Mouse (Mus musculus): ENCODE results near the gene Poc1b. TPM values are rescaled to one million over a fixed set of nuclear protein-coding genes. Genes with fewer than 3 reads are reported as not detected.

The Poc1b gene
- polyA plus RNA-seq, 2 experiments, result 23.4 to 25.3 TPM

- Histone ChIP-seq H3K4me1 (ENCODE audit: control insufficient read depth, insufficient read depth, low read length) (peaks cover 8% of the 10 kb centered on the region), H3K9ac (ENCODE audit: low read depth, low read length, severe bottlenecking) (no peak overlapping the region), H3K36me3 (ENCODE audit: control insufficient read depth, insufficient read depth, low read length) (no peaks in the 10 kb centered on the region), H3K4me3 (replicated peaks; ENCODE audit: low read length) (no peak overlapping the region), H3K9me3 (ENCODE audit: control insufficient read depth, low read length) (no peaks in the 10 kb centered on the region), H3K4me2 (replicated peaks; ENCODE audit: low read depth, low read length, severe bottlenecking) (no peak overlapping the region), H3K27ac (replicated peaks; ENCODE audit: low read depth, low read length) (no peak overlapping the region), H3K27me3 (ENCODE audit: control insufficient read depth, insufficient read depth, low read length) (no peaks in the 10 kb centered on the region)
- no peak for DNase-seq (ENCODE audit: low spot score)
- no peak for TF ChIP-seq POLR2A (IDR thresholded peaks at IDR 0.05; ENCODE audit: borderline replicate concordance, extremely low read depth, insufficient read depth, insufficient read length)
- no peak for ATAC-seq (ENCODE audit: low FRiP score, low read depth)
- WGBS, result 91% methylated on average over 8 of the region's 8 CpGs
Observed at GRCm38 (mm10) chr10:99234336-99234735, 127.5 kb downstream of the Poc1b start.

GRCm38 (mm10) chr10:99235081-99235480 lies 128.2 kb downstream of the Poc1b start:
- Histone ChIP-seq H3K36me3 (ENCODE audit: control insufficient read depth, insufficient read depth, low read length) (no peaks in the 10 kb centered on the region), H3K4me3 (replicated peaks; ENCODE audit: low read length) (no peak overlapping the region), H3K4me1 (ENCODE audit: control insufficient read depth, insufficient read depth, low read length) (0 out of 2 replicates have a peak, but pooled peaks cover 7% of the 10 kb centered on the region), H3K27ac (replicated peaks; ENCODE audit: low read depth, low read length) (no peak overlapping the region), H3K9ac (ENCODE audit: low read depth, low read length, severe bottlenecking) (no peak overlapping the region), H3K4me2 (replicated peaks; ENCODE audit: low read depth, low read length, severe bottlenecking) (no peak overlapping the region), H3K27me3 (ENCODE audit: control insufficient read depth, insufficient read depth, low read length) (no peaks in the 10 kb centered on the region), H3K9me3 (ENCODE audit: control insufficient read depth, low read length) (no peaks in the 10 kb centered on the region)
- DNase-seq (ENCODE audit: low spot score), result no peak
- TF ChIP-seq POLR2A (IDR thresholded peaks at IDR 0.05; ENCODE audit: borderline replicate concordance, extremely low read depth, insufficient read depth, insufficient read length), result no peak
- WGBS, result 90% methylated on average over 9 of the region's 9 CpGs
- ATAC-seq (ENCODE audit: low FRiP score, low read depth), result no peak

GRCm38 (mm10) chr10:99237205-99237832 lies 130.5 kb downstream of the Poc1b start:
- Histone ChIP-seq H3K27ac (replicated peaks; ENCODE audit: low read depth, low read length) (0 out of 2 replicates have a peak overlapping the region, but pooled peaks have one; percentile 8), H3K9ac (ENCODE audit: low read depth, low read length, severe bottlenecking) (no peak overlapping the region), H3K4me1 (ENCODE audit: control insufficient read depth, insufficient read depth, low read length) (peaks cover 10% of the 10 kb centered on the region; the same call in 1 of the 2 replicates), H3K4me2 (replicated peaks; ENCODE audit: low read depth, low read length, severe bottlenecking) (no peak overlapping the region), H3K27me3 (ENCODE audit: control insufficient read depth, insufficient read depth, low read length) (no peaks in the 10 kb centered on the region), H3K9me3 (ENCODE audit: control insufficient read depth, low read length) (no peaks in the 10 kb centered on the region), H3K4me3 (replicated peaks; ENCODE audit: low read length) (no peak overlapping the region), H3K36me3 (ENCODE audit: control insufficient read depth, insufficient read depth, low read length) (no peaks in the 10 kb centered on the region)
- no peak for DNase-seq (ENCODE audit: low spot score)
- no peak for TF ChIP-seq POLR2A (IDR thresholded peaks at IDR 0.05; ENCODE audit: borderline replicate concordance, extremely low read depth, insufficient read depth, insufficient read length)
- 74% methylated on average over 11 of the region's 11 CpGs for WGBS
- no peak for ATAC-seq (ENCODE audit: low FRiP score, low read depth)

- DNase-seq (ENCODE audit: low spot score) (peak; percentile 13), ATAC-seq (ENCODE audit: low FRiP score, low read depth) (no peak)
- 37% methylated on average over 11 of the region's 11 CpGs for WGBS
- no peaks in the 10 kb centered on the region for H3K36me3 ChIP-seq (ENCODE audit: control insufficient read depth, insufficient read depth, low read length)
- H3K4me1 ChIP-seq (ENCODE audit: control insufficient read depth, insufficient read depth, low read length), result peaks cover 19% of the 10 kb centered on the region; the same call in 1 of the 2 replicates
- no peak overlapping the region for H3K9ac ChIP-seq (ENCODE audit: low read depth, low read length, severe bottlenecking)
- H3K27ac ChIP-seq (replicated peaks; ENCODE audit: low read depth, low read length), result no peak overlapping the region
- TF ChIP-seq POLR2A (IDR thresholded peaks at IDR 0.05; ENCODE audit: borderline replicate concordance, extremely low read depth, insufficient read depth, insufficient read length), result no peak
- no peaks in the 10 kb centered on the region for H3K9me3 ChIP-seq (ENCODE audit: control insufficient read depth, low read length)
- H3K4me2 ChIP-seq (replicated peaks; ENCODE audit: low read depth, low read length, severe bottlenecking), result no peak overlapping the region
- H3K4me3 ChIP-seq (replicated peaks; ENCODE audit: low read length), result no peak overlapping the region
- no peaks in the 10 kb centered on the region for H3K27me3 ChIP-seq (ENCODE audit: control insufficient read depth, insufficient read depth, low read length)
Observed at GRCm38 (mm10) chr10:99238537-99238936, 131.7 kb downstream of the Poc1b start.

GRCm38 (mm10) chr10:99241284-99241828 lies 134.5 kb downstream of the Poc1b start:
- Histone ChIP-seq H3K4me3 (replicated peaks; ENCODE audit: low read length) (no peak overlapping the region), H3K4me2 (replicated peaks; ENCODE audit: low read depth, low read length, severe bottlenecking) (no peak overlapping the region), H3K9me3 (ENCODE audit: control insufficient read depth, low read length) (no peaks in the 10 kb centered on the region), H3K4me1 (ENCODE audit: control insufficient read depth, insufficient read depth, low read length) (peaks cover 23% of the 10 kb centered on the region; the same call in 1 of the 2 replicates), H3K9ac (ENCODE audit: low read depth, low read length, severe bottlenecking) (no peak overlapping the region), H3K36me3 (ENCODE audit: control insufficient read depth, insufficient read depth, low read length) (no peaks in the 10 kb centered on the region), H3K27ac (replicated peaks; ENCODE audit: low read depth, low read length) (peak overlapping the region; percentile 28; the same call in 1 of the 2 replicates), H3K27me3 (ENCODE audit: control insufficient read depth, insufficient read depth, low read length) (no peaks in the 10 kb centered on the region)
- 57% methylated on average over 7 of the region's 7 CpGs for WGBS
- no peak for DNase-seq (ENCODE audit: low spot score)
- no peak for ATAC-seq (ENCODE audit: low FRiP score, low read depth)
- TF ChIP-seq POLR2A (IDR thresholded peaks at IDR 0.05; ENCODE audit: borderline replicate concordance, extremely low read depth, insufficient read depth, insufficient read length), result no peak
